Mouse (Mus musculus): ENCODE results near the gene Kif23. TPM values are rescaled to one million over a fixed set of nuclear protein-coding genes. Genes with fewer than 3 reads are reported as not detected.
A peak's percentile ranks its signal among the peaks of the same experiment; 100 is the strongest.

Kif23 gene
- 132 and 135 TPM in 2 replicates for polyA plus RNA-seq (2016; fragmentation: Nextera tagmentation; extraction: Ambion mirVana)

DNA sequence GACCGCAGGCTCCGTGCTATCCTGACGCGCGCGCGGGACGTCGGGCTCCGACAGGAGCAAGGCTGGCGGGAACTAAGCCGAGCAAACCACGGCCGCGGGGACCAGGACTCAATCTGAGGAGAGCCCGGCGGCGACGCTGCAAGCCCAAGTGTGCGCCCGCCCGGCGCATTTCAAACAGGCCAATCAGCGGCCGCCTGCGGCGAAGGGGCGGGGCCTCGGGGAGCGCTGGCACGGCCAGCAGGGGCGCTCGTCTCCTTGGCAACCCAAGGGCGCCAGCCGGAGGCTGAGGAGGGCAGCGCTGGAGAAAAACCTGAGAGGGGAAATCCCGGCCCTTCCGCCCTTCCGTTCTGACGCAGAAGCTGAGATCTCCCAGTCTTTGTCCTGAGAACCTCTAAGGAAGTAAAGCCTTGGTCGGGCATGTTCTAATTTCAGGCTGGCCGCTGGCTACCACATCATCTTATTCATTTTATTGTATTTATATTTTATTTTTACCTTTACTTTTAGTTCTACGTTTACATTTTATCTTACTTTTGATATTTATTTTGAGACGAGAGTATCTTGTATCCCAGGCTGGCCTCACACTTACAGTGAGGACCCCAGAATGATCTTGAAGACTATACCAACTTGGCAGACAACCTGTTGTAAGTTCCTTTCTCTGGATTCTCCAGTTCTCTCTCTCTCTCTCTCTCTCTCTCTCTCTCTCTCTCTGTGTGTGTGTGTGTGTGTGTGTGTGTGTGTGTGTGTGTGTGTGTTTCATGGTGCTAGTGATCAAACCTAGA, at the start of gene Kif23:
TSS of gene Kif23 (minus strand) at position 152 of the 779 bp plus-strand sequence.
- H3K36me3 ChIP-seq (replicated peaks): peaks cover 39% of the 10 kb centered on the region
- WGBS: under 1% methylated on average over 44 of the region's 44 CpGs
- peak within 1 kb of the TSS; percentile 99 for H3K4me3 ChIP-seq
- peak; percentile 99 for DNase-seq (ENCODE audit: extremely low spot score, low spot score)
- no peaks in the 10 kb centered on the region for H3K9me3 ChIP-seq
- H3K27ac ChIP-seq: peak within 1 kb of the TSS; percentile 97
- H3K4me1 ChIP-seq: peaks cover 36% of the 10 kb centered on the region
- H3K27me3 ChIP-seq (ENCODE audit: poor library complexity, severe bottlenecking): no peaks in the 10 kb centered on the region

DNA sequence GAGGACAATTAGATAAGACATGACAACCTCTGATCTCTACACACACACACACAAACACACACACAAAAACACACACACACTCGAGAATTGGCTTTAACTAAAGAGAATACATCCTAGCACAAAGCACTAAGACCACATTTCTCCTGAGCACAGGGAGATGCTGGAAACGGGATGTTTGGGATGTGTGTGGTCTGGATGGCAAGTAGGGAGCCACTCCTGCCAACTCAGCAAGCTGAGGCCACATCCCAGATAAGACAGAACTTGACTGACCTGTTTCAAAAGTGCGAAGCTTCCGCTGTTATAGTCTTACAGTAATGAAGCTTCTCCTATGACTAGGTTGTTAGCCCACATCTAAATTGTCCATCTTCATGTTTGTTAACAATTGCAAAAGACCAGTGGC, 44.6 kb upstream of the Kif23 start:
- Histone ChIP-seq H3K27ac (no peak overlapping the region), H3K9me3 (no peaks in the 10 kb centered on the region), H3K27me3 (ENCODE audit: poor library complexity, severe bottlenecking) (no peaks in the 10 kb centered on the region), H3K4me3 (no peak overlapping the region), H3K36me3 (replicated peaks) (no peaks in the 10 kb centered on the region), H3K4me1 (peaks cover 17% of the 10 kb centered on the region)
- 80% methylated on average over 4 of the region's 4 CpGs for WGBS
- no peak for DNase-seq (ENCODE audit: extremely low spot score, low spot score)

DNA sequence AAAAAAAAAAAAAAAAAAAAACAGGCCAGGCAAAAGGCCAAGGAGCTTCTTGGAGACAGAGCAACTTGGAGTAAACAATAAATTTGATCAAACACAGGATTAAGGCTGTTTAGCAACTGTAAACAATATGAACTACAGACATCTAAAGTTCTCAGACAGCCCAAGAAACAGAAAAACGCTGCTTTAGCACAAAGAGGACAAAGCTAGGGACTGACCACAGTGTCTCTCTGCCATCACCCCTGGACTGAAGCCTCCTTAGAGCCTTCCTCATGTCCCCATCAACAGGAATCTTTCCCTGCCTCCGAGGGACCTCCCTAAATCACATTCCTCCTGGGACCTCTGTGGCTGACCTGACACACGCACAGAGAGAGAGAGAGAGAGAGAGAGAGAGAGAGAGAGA, 44.2 kb upstream of the Kif23 start:
- DNase-seq (ENCODE audit: extremely low spot score, low spot score): no peak
- Histone ChIP-seq H3K4me1 (peaks cover 17% of the 10 kb centered on the region), H3K4me3 (no peak overlapping the region), H3K27me3 (ENCODE audit: poor library complexity, severe bottlenecking) (no peaks in the 10 kb centered on the region), H3K9me3 (no peaks in the 10 kb centered on the region), H3K36me3 (replicated peaks) (no peaks in the 10 kb centered on the region), H3K27ac (no peak overlapping the region)
- WGBS: 56% methylated on average over 3 of the region's 3 CpGs

DNA sequence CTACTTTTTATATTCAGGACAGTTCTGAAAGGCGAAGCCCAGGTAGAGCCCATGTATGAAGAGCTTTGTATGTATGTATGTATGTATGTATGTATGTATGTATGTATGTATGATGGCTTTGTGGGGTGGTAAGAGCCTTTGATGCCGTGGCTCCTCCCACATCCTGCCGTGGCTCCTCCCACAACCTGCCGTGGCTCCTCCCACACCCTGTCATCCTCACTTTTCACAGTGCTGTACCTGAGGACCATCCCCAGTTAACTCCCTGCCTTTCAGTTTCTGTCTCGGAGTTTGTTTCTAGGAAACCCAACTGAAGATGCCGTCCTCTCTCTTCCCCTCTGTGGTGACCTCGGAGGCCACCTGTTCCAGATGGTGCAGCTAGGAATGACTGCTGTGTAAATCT, 39.5 kb upstream of the Kif23 start:
- DNase-seq (ENCODE audit: extremely low spot score, low spot score): no peak
- peaks cover 19% of the 10 kb centered on the region for H3K4me1 ChIP-seq
- H3K36me3 ChIP-seq (replicated peaks): no peaks in the 10 kb centered on the region
- no peak overlapping the region for H3K4me3 ChIP-seq
- 93% methylated on average over 7 of the region's 7 CpGs for WGBS
- H3K9me3 ChIP-seq: no peaks in the 10 kb centered on the region
- no peaks in the 10 kb centered on the region for H3K27me3 ChIP-seq (ENCODE audit: poor library complexity, severe bottlenecking)
- no peak overlapping the region for H3K27ac ChIP-seq

DNA sequence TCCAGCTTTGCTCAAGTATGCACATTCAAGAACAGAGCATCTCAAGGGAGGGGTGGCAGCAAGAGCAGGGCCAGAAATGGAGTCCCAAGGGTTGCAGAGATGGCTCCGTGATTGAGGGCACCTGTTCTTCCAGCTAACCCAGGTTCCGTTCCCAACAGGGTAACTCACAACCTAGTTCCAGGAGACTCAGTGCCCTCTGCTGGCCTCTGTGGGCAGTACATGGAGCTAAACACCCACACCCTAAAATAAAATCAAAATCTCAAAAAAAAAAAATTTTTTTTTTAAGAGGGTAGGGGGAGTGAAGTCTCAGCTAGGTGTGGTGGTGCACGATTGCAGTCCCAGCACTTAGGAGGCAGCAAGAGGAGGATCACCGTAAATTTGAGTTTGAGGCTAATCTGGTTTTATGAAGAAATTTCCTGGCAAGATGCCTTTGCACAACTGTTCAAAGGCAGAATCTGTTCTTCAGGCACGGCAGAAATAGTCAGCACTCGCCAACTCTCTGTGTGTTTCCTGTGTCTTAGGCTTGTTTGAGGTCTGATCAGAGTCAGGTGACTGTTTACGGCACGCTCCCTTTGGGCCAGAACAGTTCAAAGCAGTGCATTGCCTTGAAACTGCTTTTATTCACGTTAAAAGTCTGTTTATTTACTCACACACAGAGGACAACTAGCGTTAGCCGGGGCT, 38.7 kb upstream of the Kif23 start:
- no peak overlapping the region for H3K4me3 ChIP-seq
- peak; percentile 38 for DNase-seq (ENCODE audit: extremely low spot score, low spot score)
- H3K4me1 ChIP-seq: peaks cover 14% of the 10 kb centered on the region
- no peaks in the 10 kb centered on the region for H3K36me3 ChIP-seq (replicated peaks)
- H3K9me3 ChIP-seq: no peaks in the 10 kb centered on the region
- WGBS: 64% methylated on average over 11 of the region's 11 CpGs
- H3K27ac ChIP-seq: no peak overlapping the region
- H3K27me3 ChIP-seq (ENCODE audit: poor library complexity, severe bottlenecking): no peaks in the 10 kb centered on the region

DNA sequence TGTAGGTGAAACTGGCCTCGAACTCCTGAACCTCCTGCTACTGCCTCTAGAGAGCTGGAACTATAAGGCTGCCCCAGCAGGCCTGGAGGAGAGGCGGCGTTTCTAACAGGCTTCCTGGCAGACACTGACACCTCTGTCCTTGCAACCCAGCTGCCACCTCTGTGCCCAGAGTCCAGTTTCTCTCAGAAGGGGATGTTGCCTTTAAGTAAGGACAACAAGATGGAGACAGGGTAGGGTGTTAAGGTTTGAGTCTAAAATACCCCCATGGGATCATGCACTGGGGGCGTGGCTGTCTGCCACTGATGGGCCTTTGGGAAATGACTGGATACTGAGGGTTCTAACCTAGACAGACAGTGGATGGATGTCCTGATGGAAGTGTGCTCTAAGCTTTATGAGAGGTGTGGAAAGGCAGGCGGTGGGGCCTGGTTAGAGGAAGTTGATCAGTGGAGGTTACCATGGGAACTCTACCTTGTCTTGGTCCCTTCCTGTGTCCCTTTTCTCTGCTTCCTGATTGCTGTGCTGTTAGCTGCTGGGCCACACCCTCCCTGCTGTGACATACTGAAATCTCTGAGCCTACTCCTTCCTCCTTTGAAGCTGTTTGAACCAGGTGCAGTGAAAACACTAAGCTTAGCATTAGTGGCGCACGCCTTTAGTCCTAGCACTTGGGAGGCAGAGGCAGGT, 36.5 kb upstream of the Kif23 start:
- Histone ChIP-seq H3K9me3 (no peaks in the 10 kb centered on the region), H3K27ac (no peak overlapping the region), H3K27me3 (ENCODE audit: poor library complexity, severe bottlenecking) (no peaks in the 10 kb centered on the region), H3K36me3 (replicated peaks) (no peaks in the 10 kb centered on the region), H3K4me3 (no peak overlapping the region), H3K4me1 (peaks cover 7% of the 10 kb centered on the region)
- WGBS: 88% methylated on average over 7 of the region's 7 CpGs
- no peak for DNase-seq (ENCODE audit: extremely low spot score, low spot score)

DNA sequence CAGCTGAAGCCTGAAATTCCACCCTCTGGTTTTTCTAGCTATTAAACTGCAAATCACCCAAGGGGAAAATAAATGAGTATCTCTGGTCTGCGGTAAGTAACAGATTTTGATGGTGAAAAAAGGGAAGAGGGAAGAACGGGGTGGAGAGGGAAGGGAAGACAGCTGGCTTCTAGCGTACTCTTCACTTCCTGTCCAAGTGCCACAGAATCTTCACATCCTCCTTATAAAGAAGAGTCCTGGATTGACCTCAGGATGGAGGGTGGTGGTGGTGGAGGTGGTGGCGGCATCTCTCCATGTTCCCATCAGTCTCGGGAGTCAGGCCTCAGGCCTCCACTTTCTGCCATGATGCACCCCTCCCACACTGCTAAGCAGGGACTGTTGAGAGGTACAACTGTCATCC, 35.3 kb upstream of the Kif23 start:
- no peak for DNase-seq (ENCODE audit: extremely low spot score, low spot score)
- peaks cover 7% of the 10 kb centered on the region for H3K4me1 ChIP-seq
- H3K4me3 ChIP-seq: no peak overlapping the region
- WGBS: 84% methylated on average over 5 of the region's 5 CpGs
- H3K36me3 ChIP-seq (replicated peaks): no peaks in the 10 kb centered on the region
- H3K27me3 ChIP-seq (ENCODE audit: poor library complexity, severe bottlenecking): no peaks in the 10 kb centered on the region
- H3K27ac ChIP-seq: no peak overlapping the region
- no peaks in the 10 kb centered on the region for H3K9me3 ChIP-seq

DNA sequence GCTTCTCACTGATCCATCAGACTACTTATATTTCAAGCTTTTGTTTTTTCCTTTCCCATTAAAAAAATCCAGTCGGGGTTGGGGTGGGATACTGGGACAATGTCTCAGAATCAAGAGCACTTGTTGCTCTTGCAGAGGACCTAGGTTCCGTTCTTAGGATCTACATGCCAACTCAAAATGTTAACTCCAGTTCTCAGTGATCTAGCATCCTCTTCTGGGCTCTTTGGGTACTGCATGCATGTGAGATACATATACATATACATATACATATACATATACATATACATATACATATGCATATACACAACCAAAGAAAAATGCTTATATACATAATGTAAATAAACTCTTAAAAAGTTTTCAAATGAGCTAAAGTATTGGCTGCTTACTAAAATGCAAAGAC, 33.4 kb upstream of the Kif23 start:
- Histone ChIP-seq H3K36me3 (replicated peaks) (no peaks in the 10 kb centered on the region), H3K9me3 (no peaks in the 10 kb centered on the region), H3K27me3 (ENCODE audit: poor library complexity, severe bottlenecking) (no peaks in the 10 kb centered on the region), H3K4me1 (peaks cover 7% of the 10 kb centered on the region), H3K27ac (no peak overlapping the region), H3K4me3 (no peak overlapping the region)
- WGBS: 89% methylated on average over 2 of the region's 2 CpGs
- DNase-seq (ENCODE audit: extremely low spot score, low spot score): no peak

DNA sequence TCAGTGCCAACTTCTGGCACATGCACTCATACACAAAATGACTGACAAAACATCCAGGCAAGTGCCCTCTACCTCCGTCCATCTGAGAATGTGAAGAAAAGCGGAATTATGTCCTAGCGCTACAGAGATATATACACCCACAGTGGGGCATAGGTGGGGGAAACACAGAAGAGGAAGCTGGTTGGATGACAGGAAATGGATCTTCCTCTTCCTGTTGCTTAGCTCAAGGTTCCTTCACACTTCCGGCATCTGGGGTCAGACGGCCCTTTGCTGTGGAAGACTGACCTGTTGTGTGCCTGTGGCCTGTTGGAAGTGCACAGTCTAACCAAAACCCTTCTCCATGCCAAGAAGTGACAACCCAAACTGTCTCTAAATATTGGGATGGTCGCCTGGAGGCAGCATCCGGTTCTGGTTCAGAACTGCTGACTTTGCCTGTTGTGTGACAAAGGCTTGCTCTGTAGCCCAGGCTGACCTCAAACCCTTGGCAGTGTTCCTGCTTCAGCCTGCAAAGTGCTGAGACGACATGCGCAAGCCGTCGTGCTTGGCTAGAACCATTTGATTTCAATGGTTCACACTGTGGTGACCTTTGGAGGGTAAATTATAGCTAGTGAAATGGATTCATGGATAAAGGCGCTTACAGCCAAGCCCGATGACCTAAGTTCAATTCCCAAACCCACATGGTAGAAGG, 30.8 kb upstream of the Kif23 start:
- WGBS: 93% methylated on average over 13 of the region's 13 CpGs
- Histone ChIP-seq H3K27ac (no peak overlapping the region), H3K27me3 (ENCODE audit: poor library complexity, severe bottlenecking) (no peaks in the 10 kb centered on the region; the same call in 1 of the 2 replicates), H3K9me3 (no peaks in the 10 kb centered on the region), H3K36me3 (replicated peaks) (no peaks in the 10 kb centered on the region), H3K4me1 (peaks cover 8% of the 10 kb centered on the region), H3K4me3 (no peak overlapping the region)
- no peak for DNase-seq (ENCODE audit: extremely low spot score, low spot score)

DNA sequence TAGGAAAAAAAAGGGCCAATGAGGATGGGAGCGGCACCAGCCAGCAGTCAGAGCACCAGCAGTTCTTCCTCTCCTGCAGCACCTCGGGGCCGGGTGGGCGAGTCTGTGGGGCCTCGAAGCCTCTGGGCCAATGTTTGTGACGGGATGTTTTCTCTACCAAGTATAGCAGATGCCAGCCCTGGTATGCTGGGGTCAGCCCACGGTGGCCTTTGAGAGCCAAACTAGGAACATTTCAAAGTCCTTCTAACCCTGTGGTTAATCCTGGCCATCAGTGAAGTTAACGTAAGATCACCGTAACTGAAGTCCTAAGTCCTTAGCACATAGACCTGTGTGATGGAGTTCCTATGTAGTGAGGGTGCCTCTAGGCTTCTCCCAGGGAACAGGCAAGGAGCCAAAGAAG, 25.5 kb upstream of the Kif23 start:
- Histone ChIP-seq H3K4me3 (no peak overlapping the region), H3K36me3 (replicated peaks) (no peaks in the 10 kb centered on the region), H3K4me1 (peaks cover 12% of the 10 kb centered on the region), H3K27me3 (ENCODE audit: poor library complexity, severe bottlenecking) (no peaks in the 10 kb centered on the region; the same call in none of the 2 replicates), H3K27ac (0 out of 2 replicates have a peak overlapping the region, but pooled peaks have one; percentile 25), H3K9me3 (no peaks in the 10 kb centered on the region)
- 57% methylated on average over 9 of the region's 9 CpGs for WGBS
- no peak for DNase-seq (ENCODE audit: extremely low spot score, low spot score)

DNA sequence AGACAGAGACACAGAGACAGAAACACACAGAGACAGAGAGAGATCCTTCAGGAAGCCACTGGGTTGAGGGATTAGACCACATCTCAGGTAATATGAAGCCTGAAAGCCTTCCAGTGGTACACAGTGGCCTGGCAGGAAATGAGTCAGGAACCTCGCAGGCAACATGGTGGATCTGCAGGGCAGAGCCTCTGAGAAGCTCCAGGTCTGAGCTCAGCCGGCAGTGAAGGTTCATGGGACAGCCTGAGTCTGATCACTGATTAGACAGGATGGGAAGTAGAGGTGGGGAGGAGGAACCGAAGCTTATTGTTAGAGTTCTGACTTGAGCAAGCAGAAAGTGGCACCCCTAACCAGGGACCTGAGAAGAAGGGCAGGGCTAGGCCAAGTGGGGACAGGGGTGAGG, 24.5 kb upstream of the Kif23 start:
- WGBS: 77% methylated on average over 3 of the region's 3 CpGs
- Histone ChIP-seq H3K27me3 (ENCODE audit: poor library complexity, severe bottlenecking) (no peaks in the 10 kb centered on the region; the same call in none of the 2 replicates), H3K27ac (no peak overlapping the region)

DNA sequence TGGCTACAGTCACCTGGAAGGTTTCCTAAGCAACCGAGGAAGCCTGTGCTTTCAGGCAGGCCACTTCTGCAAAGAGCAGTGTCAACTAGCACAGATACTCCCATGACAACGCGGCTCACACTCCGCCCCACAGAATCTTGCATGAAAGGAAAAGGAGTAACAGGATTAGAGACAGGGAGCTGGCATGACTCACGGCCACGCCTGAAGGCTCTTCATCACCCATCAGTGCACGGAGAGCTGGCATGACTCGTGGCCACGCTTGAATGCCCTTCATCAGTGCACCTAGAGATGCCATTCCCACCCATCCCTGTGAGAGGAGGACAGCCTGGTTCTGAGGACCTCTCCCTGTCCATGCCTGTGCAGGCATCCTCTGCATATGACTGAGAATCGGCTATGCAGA, 20.8 kb upstream of the Kif23 start:
- WGBS: 83% methylated on average over 10 of the region's 10 CpGs
- no peak overlapping the region for H3K27ac ChIP-seq
- H3K4me1 ChIP-seq: peaks cover 27% of the 10 kb centered on the region
- no peaks in the 10 kb centered on the region for H3K9me3 ChIP-seq
- DNase-seq (ENCODE audit: extremely low spot score, low spot score): no peak
- H3K36me3 ChIP-seq (replicated peaks): no peaks in the 10 kb centered on the region
- H3K27me3 ChIP-seq (ENCODE audit: poor library complexity, severe bottlenecking): no peaks in the 10 kb centered on the region; the same call in none of the 2 replicates
- H3K4me3 ChIP-seq: no peak overlapping the region

More for the DNA sequence above, 24.5 kb upstream of the Kif23 start:
- H3K4me3 ChIP-seq: no peak overlapping the region
- no peaks in the 10 kb centered on the region for H3K9me3 ChIP-seq
- no peak for DNase-seq (ENCODE audit: extremely low spot score, low spot score)
- peaks cover 13% of the 10 kb centered on the region for H3K4me1 ChIP-seq
- no peaks in the 10 kb centered on the region for H3K36me3 ChIP-seq (replicated peaks)

Data from forebrain, embryonic 10.5 days (tissue).